ENCODE assay signal across 16 mouse cellular contexts in genomic region chr11:31362856-31363255, GRCm38 (mm10). TPM values are rescaled to one million over a fixed set of nuclear protein-coding genes. Genes with fewer than 3 reads are reported as not detected.
A peak's percentile ranks its signal among the peaks of the same experiment; 100 is the strongest.
DNase-seq lines count a peak whose midpoint lies in the region; ATAC-seq and TF ChIP-seq lines count a peak whose summit lies in the region.
"Had no signal": no experiment of that assay in that cellular context is flagged by ENCODE, and none has a peak within 500 bp of the region (broad histone marks: within the 10 kb centered on the region; RNA-seq: fewer than 3 reads in every experiment).

No protein-coding gene starts in this region.

- TF ChIP-seq EP300 in MEL (IDR thresholded peaks at IDR 0.05; ENCODE audit: low read depth in 1 of 2, low read length in 2 of 2), result no peak
- TF ChIP-seq EP300 in stomach, postnatal 0 days (optimal IDR thresholded peaks at IDR 0.05), result no peak

- no peak overlapping the region for H3K4me3 ChIP-seq in intestine, embryonic 14.5 days (ENCODE audit: low read depth, low read length)
- no peak overlapping the region for H3K4me3 ChIP-seq in intestine, postnatal 0 days (ENCODE audit: low read depth, low read length)
- H3K4me3 ChIP-seq in MEL (ENCODE audit: control insufficient read depth in 1 of 2, insufficient read depth in 1 of 2, low read depth in 2 of 2, low read length in 2 of 2), result no peak overlapping the region
- no peak overlapping the region for H3K4me3 ChIP-seq in stomach, postnatal 0 days (ENCODE audit: low read depth, low read length)
- H3K4me3 ChIP-seq: embryonic facial prominence, embryonic 13.5 days; forebrain, embryonic 13.5 days; hindbrain, embryonic 12.5 days had no signal

- peak; percentile 78 for DNase-seq in heart, adult 11 months
- no peak for DNase-seq in heart, postnatal 4 days
- DNase-seq in intestine, embryonic 14.5 days (ENCODE audit: low spot score), result peak; percentile 27
- DNase-seq in MEL (ENCODE audit: low read depth, low spot score), result peak; percentile 21
- peak; percentile 5 for DNase-seq in stomach, postnatal 0 days (ENCODE audit: low spot score)
- DNase-seq: adrenal gland, adult 8-10 months; adrenal gland, postnatal 36 days; cerebellum, adult 11 months; cerebellum, adult 8-10 months had no signal

- H3K27me3 ChIP-seq in intestine, embryonic 14.5 days (replicated peaks; ENCODE audit: control insufficient read depth, insufficient read depth, low read length), result peaks cover 4% of the 10 kb centered on the region; the same call in 1 of the 2 replicates
- H3K27me3 ChIP-seq in intestine, postnatal 0 days (replicated peaks; ENCODE audit: control insufficient read depth, insufficient read depth, low read length), result no peaks in the 10 kb centered on the region
- H3K27me3 ChIP-seq in MEL (ENCODE audit: control insufficient read depth in 1 of 2, insufficient read depth in 2 of 2, low read length in 2 of 2), result no peaks in the 10 kb centered on the region
- H3K27me3 ChIP-seq in stomach, postnatal 0 days (ENCODE audit: control insufficient read depth, insufficient read depth, low read length), result no peaks in the 10 kb centered on the region
- H3K27me3 ChIP-seq: CH12.LX; forebrain, embryonic 13.5 days had no signal

- no peak for TF ChIP-seq POLR2A in MEL (IDR thresholded peaks at IDR 0.05; ENCODE audit: control insufficient read depth in 1 of 2, insufficient read depth in 1 of 2, low read depth in 1 of 2, low read length in 2 of 2, poor library complexity in 1 of 2)

- 79% methylated on average over 1 of the region's 1 CpGs for WGBS in intestine, embryonic 14.5 days
- 93% methylated on average over 1 of the region's 1 CpGs for WGBS in intestine, postnatal 0 days
- 53% methylated on average over 1 of the region's 1 CpGs for WGBS in stomach, postnatal 0 days

- no peak for TF ChIP-seq RAD21 in MEL (IDR thresholded peaks at IDR 0.05; ENCODE audit: low read depth, low read length)

- no peaks in the 10 kb centered on the region for H3K4me1 ChIP-seq in intestine, embryonic 14.5 days (replicated peaks; ENCODE audit: control insufficient read depth, insufficient read depth, low read length)
- no peaks in the 10 kb centered on the region for H3K4me1 ChIP-seq in intestine, postnatal 0 days (replicated peaks; ENCODE audit: control insufficient read depth, insufficient read depth, low read length)
- peaks cover 32 to 50% of the 10 kb centered on the region in 2 experiments for H3K4me1 ChIP-seq in MEL (ENCODE audit: control insufficient read depth in 1 of 2, insufficient read depth in 2 of 2, low read length in 2 of 2)
- no peaks in the 10 kb centered on the region for H3K4me1 ChIP-seq in stomach, postnatal 0 days (replicated peaks; ENCODE audit: control insufficient read depth, insufficient read depth)
- H3K4me1 ChIP-seq: forebrain, embryonic 13.5 days; hindbrain, embryonic 12.5 days had no signal

- ATAC-seq in intestine, embryonic 14.5 days (replicated peaks; ENCODE audit: low FRiP score, low TSS enrichment, low read depth), result no peak
- no peak for ATAC-seq in intestine, postnatal 0 days
- ATAC-seq in stomach, postnatal 0 days (ENCODE audit: low FRiP score, low TSS enrichment), result no peak
- ATAC-seq: forebrain, embryonic 13.5 days; hindbrain, embryonic 16.5 days; inflammation-experienced regulatory T-cells, adult 6 months had no signal

- no peak overlapping the region for H3K4me2 ChIP-seq in intestine, embryonic 14.5 days (ENCODE audit: low read length)
- H3K4me2 ChIP-seq in intestine, postnatal 0 days (replicated peaks; ENCODE audit: low read depth), result no peak overlapping the region
- H3K4me2 ChIP-seq in stomach, postnatal 0 days (replicated peaks; ENCODE audit: low read depth), result no peak overlapping the region
- H3K4me2 ChIP-seq: embryonic facial prominence, embryonic 13.5 days; forebrain, embryonic 13.5 days; hindbrain, embryonic 12.5 days had no signal

- peaks cover 9% of the 10 kb centered on the region for H3K79me2 ChIP-seq in MEL (ENCODE audit: control insufficient read depth, insufficient read depth, low read length, poor library complexity)

- TF ChIP-seq CTCF in intestine, postnatal 0 days (IDR thresholded peaks at IDR 0.05; ENCODE audit: low read depth), result no peak
- TF ChIP-seq CTCF in MEL (IDR thresholded peaks at IDR 0.05 in 2 of 3, conservative IDR thresholded peaks at IDR 0.05 in 1 of 3; ENCODE audit: control insufficient read depth in 1 of 3, insufficient read depth in 1 of 3, low read depth in 2 of 3, low read length in 3 of 3, poor library complexity in 1 of 3, severe bottlenecking in 1 of 3), result no peak
- TF ChIP-seq CTCF in stomach, postnatal 0 days (IDR thresholded peaks at IDR 0.05; ENCODE audit: low read depth), result no peak

- H3K36me3 ChIP-seq in intestine, embryonic 14.5 days (ENCODE audit: control insufficient read depth, insufficient read depth, low read length), result no peaks in the 10 kb centered on the region
- H3K36me3 ChIP-seq in intestine, postnatal 0 days (ENCODE audit: control insufficient read depth, insufficient read depth), result 0 out of 2 replicates have a peak, but pooled peaks cover 7% of the 10 kb centered on the region
- H3K36me3 ChIP-seq in MEL (ENCODE audit: control insufficient read depth in 1 of 2, insufficient read depth in 2 of 2, low read length in 2 of 2), result peaks cover 37 to 54% of the 10 kb centered on the region in 2 experiments
- no peaks in the 10 kb centered on the region for H3K36me3 ChIP-seq in stomach, postnatal 0 days (ENCODE audit: control insufficient read depth, insufficient read depth, low read length)
- H3K36me3 ChIP-seq: embryonic facial prominence, embryonic 13.5 days; hindbrain, embryonic 12.5 days had no signal

- no peak overlapping the region for H3K9ac ChIP-seq in intestine, embryonic 14.5 days (ENCODE audit: low read length)
- H3K9ac ChIP-seq in intestine, postnatal 0 days (ENCODE audit: low read depth, low read length), result no peak overlapping the region
- no peak overlapping the region for H3K9ac ChIP-seq in MEL (ENCODE audit: control insufficient read depth, low read depth, low read length, poor library complexity, severe bottlenecking)
- no peak overlapping the region for H3K9ac ChIP-seq in stomach, postnatal 0 days (ENCODE audit: low read length)
- H3K9ac ChIP-seq: embryonic facial prominence, embryonic 13.5 days; forebrain, embryonic 13.5 days; hindbrain, embryonic 12.5 days had no signal

- H3K27ac ChIP-seq in intestine, embryonic 14.5 days (ENCODE audit: low read depth), result no peak overlapping the region
- H3K27ac ChIP-seq in intestine, postnatal 0 days (ENCODE audit: low read depth, low read length), result no peak overlapping the region
- no peak overlapping the region for H3K27ac ChIP-seq in MEL (ENCODE audit: control insufficient read depth, low read depth, low read length)
- H3K27ac ChIP-seq in stomach, postnatal 0 days (replicated peaks), result no peak overlapping the region
- H3K27ac ChIP-seq: embryonic facial prominence, embryonic 13.5 days; forebrain, embryonic 13.5 days; hindbrain, embryonic 12.5 days had no signal

- H3K9me3 ChIP-seq in intestine, embryonic 14.5 days (ENCODE audit: control insufficient read depth, low read length), result no peaks in the 10 kb centered on the region
- no peaks in the 10 kb centered on the region for H3K9me3 ChIP-seq in intestine, postnatal 0 days (ENCODE audit: control insufficient read depth)
- no peaks in the 10 kb centered on the region for H3K9me3 ChIP-seq in MEL (replicated peaks; ENCODE audit: insufficient read depth, low read length)
- no peaks in the 10 kb centered on the region for H3K9me3 ChIP-seq in stomach, postnatal 0 days (ENCODE audit: control insufficient read depth, low read length)
- H3K9me3 ChIP-seq: embryonic facial prominence, embryonic 13.5 days; forebrain, embryonic 13.5 days; hindbrain, embryonic 12.5 days had no signal

TF ChIP-seq in MEL, 35 proteins besides CTCF, POLR2A, EP300 and RAD21:
- TF ChIP-seq USF2 (IDR thresholded peaks at IDR 0.05; ENCODE audit: borderline replicate concordance in 1 of 2, insufficient read depth in 1 of 2, low read depth in 1 of 2, low read length in 2 of 2) (no peak), NRF1 (IDR thresholded peaks at IDR 0.05; ENCODE audit: insufficient read depth, low read depth, low read length, poor library complexity, severe bottlenecking) (no peak), GATA1 (IDR thresholded peaks at IDR 0.05; ENCODE audit: low read depth, low read length) (no peak), POLR2AphosphoS2 (IDR thresholded peaks at IDR 0.05; ENCODE audit: low read length) (no peak; the same call in 1 of the 2 replicates), JUND (IDR thresholded peaks at IDR 0.05; ENCODE audit: low read depth, low read length) (no peak), MEF2A (IDR thresholded peaks at IDR 0.05; ENCODE audit: extremely low read depth, insufficient replicate concordance, low read depth, low read length, poor library complexity, severe bottlenecking) (no peak), POLR2AphosphoS5 (IDR thresholded peaks at IDR 0.05; ENCODE audit: borderline replicate concordance, low read depth, low read length) (no peak), MYC (IDR thresholded peaks at IDR 0.05; ENCODE audit: low read depth, low read length) (no peak), HCFC1 (IDR thresholded peaks at IDR 0.05; ENCODE audit: low read depth, low read length) (no peak), ZNF384 (IDR thresholded peaks at IDR 0.05; ENCODE audit: low read depth, low read length) (no peak), ZMIZ1 (IDR thresholded peaks at IDR 0.05; ENCODE audit: low read depth, low read length) (no peak), RCOR1 (IDR thresholded peaks at IDR 0.05; ENCODE audit: low read depth, low read length) (no peak), MAZ (IDR thresholded peaks at IDR 0.05; ENCODE audit: low read depth, low read length) (no peak), ELF1 (IDR thresholded peaks at IDR 0.05; ENCODE audit: low read depth, low read length) (no peak), TAL1 (IDR thresholded peaks at IDR 0.05; ENCODE audit: low read length) (no peak), MAX (IDR thresholded peaks at IDR 0.05; ENCODE audit: low read length) (no peak)
TF ChIP-seq in MEL: peak in this region for 0.

RNA-seq across cellular contexts. Expression of gene Stc2, which starts 7.0 kb away (rescaled TPM):
- 1 to 10 TPM; 8.4 to 9.0 TPM for total RNA-seq in heart, postnatal 4 days (2021)
- 3.1 and 3.5 TPM in 2 replicates for polyA plus RNA-seq in intestine, embryonic 14.5 days (2014; fragmentation: Nextera tagmentation; extraction: Ambion mirVana)
- polyA plus RNA-seq in intestine, postnatal 0 days (2015; fragmentation: Nextera tagmentation; extraction: Ambion mirVana), result 8.8 and 9.4 TPM in 2 replicates
- 20.3 and 41.1 TPM in 2 replicates for total RNA-seq in MEL (2012; rRNA removed)
- polyA plus RNA-seq in MEL (2012; ENCODE audit: insufficient read depth in 1 of 2, insufficient read length in 2 of 2, low read depth in 1 of 2, low replicate concordance in 2 of 2, missing spikeins in 1 of 2), result 10 to 100 TPM in 1 of 2 experiments, not detected in 1; 32.5 TPM
- 4.3 and 4.5 TPM in 2 replicates for polyA plus RNA-seq in stomach, postnatal 0 days (2015; fragmentation: Nextera tagmentation; extraction: Ambion mirVana)
- total RNA-seq: CH12.LX had no signal
